Mouse (Mus musculus): ENCODE results near the gene Wdhd1. TPM values are rescaled to one million over a fixed set of nuclear protein-coding genes. Genes with fewer than 3 reads are reported as not detected.

Wdhd1 gene
- polyA plus RNA-seq, 1 experiment from 2014 or later: 29.5 TPM

DNA sequence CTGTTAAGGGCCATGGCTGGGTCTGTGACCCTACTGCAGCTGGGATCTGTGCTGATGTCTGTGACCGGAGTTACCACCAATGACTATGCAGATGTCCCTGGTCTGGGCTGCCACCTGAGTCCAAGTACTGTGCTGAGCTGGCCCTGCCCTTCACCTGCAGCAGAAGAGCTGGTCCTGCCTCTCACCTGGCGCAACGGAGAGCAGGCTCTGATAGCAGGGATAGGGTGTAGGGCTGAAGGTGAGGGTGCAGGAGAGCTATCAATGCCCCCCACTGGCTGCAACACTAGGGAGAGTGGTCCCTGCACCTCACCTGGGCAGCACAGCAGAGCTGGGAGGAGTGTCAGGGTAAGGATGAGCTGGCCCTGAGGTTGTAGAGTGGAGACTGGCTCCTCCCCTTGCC is 70.1 kb downstream of the Wdhd1 start:
- WGBS (ENCODE audit: insufficient replicate concordance): 86% methylated on average over 3 of the region's 3 CpGs
- H3K4me2 ChIP-seq (ENCODE audit: low read depth, low read length): no peak overlapping the region
- H3K4me3 ChIP-seq (ENCODE audit: low read depth, low read length): no peak overlapping the region
- peaks cover 3% of the 10 kb centered on the region; the same call in 1 of the 2 replicates for H3K4me1 ChIP-seq (ENCODE audit: control insufficient read depth, low read depth, low read length)
- H3K9ac ChIP-seq (ENCODE audit: low read depth, low read length): no peak overlapping the region
- no peaks in the 10 kb centered on the region for H3K36me3 ChIP-seq (ENCODE audit: control insufficient read depth, insufficient read depth)
- no peaks in the 10 kb centered on the region for H3K27me3 ChIP-seq (ENCODE audit: control insufficient read depth, insufficient read depth, low read depth, low read length)
- no peak for ATAC-seq (ENCODE audit: low read depth)
- no peak overlapping the region for H3K27ac ChIP-seq (ENCODE audit: low read length)
- no peaks in the 10 kb centered on the region for H3K9me3 ChIP-seq (replicated peaks; ENCODE audit: control insufficient read depth, low read length)

DNA sequence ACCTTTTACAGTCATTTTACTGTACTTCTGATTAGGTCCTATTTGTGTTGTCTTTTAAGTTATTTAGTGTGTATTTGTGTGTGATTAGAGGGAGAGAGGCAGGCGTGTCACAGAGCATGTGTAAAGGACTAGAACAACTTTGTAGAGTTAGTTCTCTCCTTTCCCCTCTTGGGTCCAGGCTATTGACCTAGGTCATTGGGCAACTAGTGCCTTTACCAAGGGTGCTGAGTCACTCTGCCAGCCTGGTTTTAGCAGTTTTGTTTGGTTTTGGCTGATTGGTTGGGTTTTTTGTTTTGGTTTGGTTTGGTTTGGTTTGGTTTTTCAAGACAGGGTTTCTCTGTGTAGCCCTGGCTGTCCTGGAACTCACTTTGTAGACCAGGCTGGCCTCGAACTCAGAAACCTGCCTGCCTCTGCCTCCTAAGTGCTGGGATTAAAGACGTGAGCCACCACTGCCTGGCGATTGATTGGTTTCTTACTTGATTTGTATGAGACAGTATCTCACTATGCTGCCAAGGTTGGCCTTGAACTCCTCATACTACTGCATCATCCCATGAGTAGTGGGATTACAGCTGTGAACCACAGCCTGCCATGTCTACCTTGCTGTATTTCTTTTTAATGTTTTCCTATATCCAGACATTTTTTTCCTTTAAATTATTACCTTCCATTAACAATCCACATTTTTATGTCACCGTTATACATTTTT is 71.2 kb downstream of the Wdhd1 start:
- Histone ChIP-seq H3K9me3 (replicated peaks; ENCODE audit: control insufficient read depth, low read length) (no peaks in the 10 kb centered on the region), H3K27me3 (ENCODE audit: control insufficient read depth, insufficient read depth, low read depth, low read length) (no peaks in the 10 kb centered on the region), H3K27ac (ENCODE audit: low read length) (no peak overlapping the region), H3K4me2 (ENCODE audit: low read depth, low read length) (no peak overlapping the region), H3K9ac (ENCODE audit: low read depth, low read length) (no peak overlapping the region), H3K4me3 (ENCODE audit: low read depth, low read length) (no peak overlapping the region), H3K36me3 (ENCODE audit: control insufficient read depth, insufficient read depth) (no peaks in the 10 kb centered on the region), H3K4me1 (ENCODE audit: control insufficient read depth, low read depth, low read length) (peaks cover 3% of the 10 kb centered on the region; the same call in 1 of the 2 replicates)
- ATAC-seq (ENCODE audit: low read depth): no peak
- 70% methylated on average over 5 of the region's 5 CpGs for WGBS (ENCODE audit: insufficient replicate concordance)

DNA sequence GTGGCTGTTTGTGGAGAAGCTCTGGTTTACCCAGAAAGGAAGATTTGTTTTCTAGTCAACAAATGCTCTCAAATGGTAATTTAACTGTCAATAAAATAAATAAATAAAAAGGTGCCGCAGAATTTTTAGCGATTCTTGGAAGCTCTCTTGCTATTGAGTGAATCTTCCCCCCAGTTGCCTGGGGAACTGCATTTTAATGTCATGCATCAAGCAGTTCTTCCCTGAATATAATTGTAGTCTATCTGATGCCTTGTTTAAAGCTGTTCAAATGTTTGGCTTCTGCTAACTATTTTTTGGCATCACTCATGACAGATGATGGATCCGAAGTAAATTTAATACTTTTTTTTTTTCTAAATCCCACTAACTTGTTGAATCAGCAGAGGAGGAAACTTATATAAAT is 79.3 kb downstream of the Wdhd1 start:
- Histone ChIP-seq H3K9ac (ENCODE audit: low read depth, low read length) (no peak overlapping the region), H3K36me3 (ENCODE audit: control insufficient read depth, insufficient read depth) (no peaks in the 10 kb centered on the region), H3K4me3 (ENCODE audit: low read depth, low read length) (no peak overlapping the region), H3K27ac (ENCODE audit: low read length) (no peak overlapping the region), H3K4me1 (ENCODE audit: control insufficient read depth, low read depth, low read length) (peaks cover 3% of the 10 kb centered on the region; the same call in 1 of the 2 replicates), H3K4me2 (ENCODE audit: low read depth, low read length) (no peak overlapping the region), H3K27me3 (ENCODE audit: control insufficient read depth, insufficient read depth, low read depth, low read length) (no peaks in the 10 kb centered on the region), H3K9me3 (replicated peaks; ENCODE audit: control insufficient read depth, low read length) (no peaks in the 10 kb centered on the region)
- ATAC-seq (ENCODE audit: low read depth): no peak
- WGBS (ENCODE audit: insufficient replicate concordance): 74% methylated on average over 3 of the region's 3 CpGs

DNA sequence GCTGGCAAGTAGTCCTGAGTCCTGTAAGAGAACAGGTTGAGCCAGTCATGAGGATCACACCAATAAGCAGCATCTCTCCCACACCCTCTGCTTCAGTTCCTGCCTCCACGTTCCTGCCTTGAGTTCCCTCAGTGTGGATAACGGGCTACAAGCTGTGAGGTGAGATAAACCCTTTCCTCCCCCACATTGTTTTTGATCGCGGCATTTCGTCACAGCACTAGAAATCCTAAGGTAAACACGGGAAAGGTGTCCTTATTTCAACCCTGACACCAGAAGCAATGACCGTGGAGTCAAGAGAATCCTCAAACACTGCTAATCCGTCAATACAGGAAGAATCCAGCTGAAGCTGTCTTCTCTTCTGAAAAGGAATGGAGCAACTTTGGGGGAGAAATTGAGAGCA is 79.9 kb downstream of the Wdhd1 start:
- no peak for ATAC-seq (ENCODE audit: low read depth)
- WGBS (ENCODE audit: insufficient replicate concordance): 51% methylated on average over 8 of the region's 8 CpGs
- no peak overlapping the region for H3K4me3 ChIP-seq (ENCODE audit: low read depth, low read length)
- no peak overlapping the region for H3K27ac ChIP-seq (ENCODE audit: low read length)
- no peaks in the 10 kb centered on the region for H3K9me3 ChIP-seq (replicated peaks; ENCODE audit: control insufficient read depth, low read length)
- H3K36me3 ChIP-seq (ENCODE audit: control insufficient read depth, insufficient read depth): no peaks in the 10 kb centered on the region
- no peak overlapping the region for H3K4me2 ChIP-seq (ENCODE audit: low read depth, low read length)
- no peak overlapping the region for H3K9ac ChIP-seq (ENCODE audit: low read depth, low read length)
- no peaks in the 10 kb centered on the region for H3K4me1 ChIP-seq (ENCODE audit: control insufficient read depth, low read depth, low read length)
- H3K27me3 ChIP-seq (ENCODE audit: control insufficient read depth, insufficient read depth, low read depth, low read length): no peaks in the 10 kb centered on the region

DNA sequence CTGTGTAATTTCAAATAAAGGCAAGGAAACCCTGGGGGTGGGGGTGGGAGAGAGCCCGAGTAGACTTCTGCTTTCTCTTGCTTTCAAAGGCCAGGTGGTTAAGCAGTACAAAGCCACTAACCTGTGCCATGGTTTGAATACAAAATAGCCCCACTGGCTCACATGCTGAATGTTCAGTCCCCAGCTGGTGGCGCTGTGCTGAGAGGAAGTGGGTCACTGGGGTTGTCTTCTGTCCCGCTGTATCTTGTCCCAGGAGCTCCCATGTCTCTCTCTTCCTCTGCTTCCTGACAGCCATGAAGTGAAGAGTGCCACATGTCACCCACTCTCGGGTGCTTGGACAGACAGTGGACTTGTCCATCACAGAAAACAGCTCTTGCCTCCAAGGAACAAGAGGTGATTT is 82.6 kb downstream of the Wdhd1 start:
- no peak for ATAC-seq (ENCODE audit: low read depth)
- H3K4me2 ChIP-seq (ENCODE audit: low read depth, low read length): no peak overlapping the region
- no peak overlapping the region for H3K27ac ChIP-seq (ENCODE audit: low read length)
- peaks cover 9% of the 10 kb centered on the region for H3K4me1 ChIP-seq (ENCODE audit: control insufficient read depth, low read depth, low read length)
- H3K36me3 ChIP-seq (ENCODE audit: control insufficient read depth, insufficient read depth): no peaks in the 10 kb centered on the region
- H3K9me3 ChIP-seq (replicated peaks; ENCODE audit: control insufficient read depth, low read length): no peaks in the 10 kb centered on the region
- 32% methylated on average over 4 of the region's 4 CpGs for WGBS (ENCODE audit: insufficient replicate concordance)
- no peak overlapping the region for H3K9ac ChIP-seq (ENCODE audit: low read depth, low read length)
- no peak overlapping the region for H3K4me3 ChIP-seq (ENCODE audit: low read depth, low read length)
- no peaks in the 10 kb centered on the region for H3K27me3 ChIP-seq (ENCODE audit: control insufficient read depth, insufficient read depth, low read depth, low read length)

DNA sequence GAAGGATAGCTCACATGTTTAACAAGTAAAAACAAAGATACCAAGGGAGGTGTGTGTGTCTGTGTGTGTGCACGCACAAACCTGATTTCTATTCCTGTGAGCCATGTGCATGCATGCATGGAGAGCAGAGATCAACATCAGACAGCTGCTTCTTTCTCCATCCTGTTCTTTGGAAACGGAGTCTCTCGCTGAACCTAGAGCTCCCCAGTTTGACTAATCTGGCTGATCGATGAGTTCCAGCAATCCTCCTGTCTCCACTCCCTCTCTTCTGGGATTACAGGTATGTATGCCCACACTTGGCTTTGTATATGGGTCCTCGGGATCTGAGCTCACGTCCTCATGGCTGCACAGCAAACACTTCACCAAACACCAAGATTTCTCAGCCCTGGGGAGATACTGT is 83.2 kb downstream of the Wdhd1 start:
- Histone ChIP-seq H3K27me3 (ENCODE audit: control insufficient read depth, insufficient read depth, low read depth, low read length) (peaks cover 1% of the 10 kb centered on the region; the same call in 1 of the 2 replicates), H3K9me3 (replicated peaks; ENCODE audit: control insufficient read depth, low read length) (no peaks in the 10 kb centered on the region), H3K36me3 (ENCODE audit: control insufficient read depth, insufficient read depth) (no peaks in the 10 kb centered on the region), H3K4me3 (ENCODE audit: low read depth, low read length) (no peak overlapping the region), H3K4me2 (ENCODE audit: low read depth, low read length) (no peak overlapping the region), H3K4me1 (ENCODE audit: control insufficient read depth, low read depth, low read length) (peaks cover 12% of the 10 kb centered on the region), H3K27ac (ENCODE audit: low read length) (no peak overlapping the region), H3K9ac (ENCODE audit: low read depth, low read length) (no peak overlapping the region)
- WGBS (ENCODE audit: insufficient replicate concordance): 68% methylated on average over 6 of the region's 6 CpGs
- no peak for ATAC-seq (ENCODE audit: low read depth)

DNA sequence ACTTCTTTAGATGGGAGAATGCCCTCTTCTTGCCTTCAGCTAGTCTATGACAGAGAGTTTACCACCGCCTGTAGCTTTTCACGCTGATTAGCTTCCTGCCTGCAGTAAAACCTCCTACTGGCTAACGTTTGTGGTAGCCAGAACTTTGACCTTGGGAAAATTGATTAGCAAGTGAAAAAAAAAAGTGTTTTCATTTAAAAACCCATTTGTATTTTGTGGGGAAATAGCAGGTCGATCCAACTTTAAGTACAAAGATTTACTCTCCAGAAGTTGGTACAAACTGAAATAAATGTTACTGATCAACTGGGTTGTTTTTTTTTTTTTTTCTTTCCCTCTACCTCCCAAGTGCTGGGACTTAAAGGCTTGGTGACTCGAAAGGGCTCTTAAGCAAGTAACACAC is 84.8 kb downstream of the Wdhd1 start:
- 30% methylated on average over 5 of the region's 5 CpGs for WGBS (ENCODE audit: insufficient replicate concordance)
- H3K27ac ChIP-seq (ENCODE audit: low read length): 0 out of 2 replicates have a peak overlapping the region, but pooled peaks have one; percentile 30
- no peak for ATAC-seq (ENCODE audit: low read depth)

More for the DNA sequence above, 84.8 kb downstream of the Wdhd1 start:
- Histone ChIP-seq H3K4me1 (ENCODE audit: control insufficient read depth, low read depth, low read length) (peaks cover 21% of the 10 kb centered on the region), H3K36me3 (ENCODE audit: control insufficient read depth, insufficient read depth) (no peaks in the 10 kb centered on the region), H3K9me3 (replicated peaks; ENCODE audit: control insufficient read depth, low read length) (no peaks in the 10 kb centered on the region), H3K9ac (ENCODE audit: low read depth, low read length) (no peak overlapping the region), H3K27me3 (ENCODE audit: control insufficient read depth, insufficient read depth, low read depth, low read length) (peaks cover 10% of the 10 kb centered on the region; the same call in 1 of the 2 replicates), H3K4me3 (ENCODE audit: low read depth, low read length) (no peak overlapping the region), H3K4me2 (ENCODE audit: low read depth, low read length) (no peak overlapping the region)

Other genes with a start within 250 kb of the Wdhd1 start
- 3.8 and 4.6 TPM in 2 replicates for gene Gch1, start 87.4 kb downstream of the Wdhd1 start, polyA plus RNA-seq (2015; fragmentation: Nextera tagmentation; extraction: Ambion mirVana)
- gene Socs4, start 74 bp upstream of the Wdhd1 start, polyA plus RNA-seq (2015; fragmentation: Nextera tagmentation; extraction: Ambion mirVana): 1.8 and 2.2 TPM in 2 replicates
- 27.0 and 30.9 TPM in 2 replicates for gene Mapk1ip1l, start 21.4 kb upstream of the Wdhd1 start, polyA plus RNA-seq (2015; fragmentation: Nextera tagmentation; extraction: Ambion mirVana)
- 41.4 and 45.8 TPM in 2 replicates for gene Lgals3, start 90.9 kb upstream of the Wdhd1 start, polyA plus RNA-seq (2015; fragmentation: Nextera tagmentation; extraction: Ambion mirVana)
- 43.3 and 49.9 TPM in 2 replicates for gene Dlgap5, start 141.6 kb upstream of the Wdhd1 start, polyA plus RNA-seq (2015; fragmentation: Nextera tagmentation; extraction: Ambion mirVana)
- 38.3 and 41.6 TPM in 2 replicates for gene Fbxo34, start 173.6 kb upstream of the Wdhd1 start, polyA plus RNA-seq (2015; fragmentation: Nextera tagmentation; extraction: Ambion mirVana)